Mouse (Mus musculus): ENCODE results near the gene Gdf9. TPM values are rescaled to one million over a fixed set of nuclear protein-coding genes. Genes with fewer than 3 reads are reported as not detected.
"Not testable (repeated sequence)": the region's sequence is repeated elsewhere in the genome, so short reads cannot be mapped to it uniquely, and the experiment has no call there.

The Gdf9 gene
- polyA plus RNA-seq, 1 experiment, result 2.2 TPM

DNA sequence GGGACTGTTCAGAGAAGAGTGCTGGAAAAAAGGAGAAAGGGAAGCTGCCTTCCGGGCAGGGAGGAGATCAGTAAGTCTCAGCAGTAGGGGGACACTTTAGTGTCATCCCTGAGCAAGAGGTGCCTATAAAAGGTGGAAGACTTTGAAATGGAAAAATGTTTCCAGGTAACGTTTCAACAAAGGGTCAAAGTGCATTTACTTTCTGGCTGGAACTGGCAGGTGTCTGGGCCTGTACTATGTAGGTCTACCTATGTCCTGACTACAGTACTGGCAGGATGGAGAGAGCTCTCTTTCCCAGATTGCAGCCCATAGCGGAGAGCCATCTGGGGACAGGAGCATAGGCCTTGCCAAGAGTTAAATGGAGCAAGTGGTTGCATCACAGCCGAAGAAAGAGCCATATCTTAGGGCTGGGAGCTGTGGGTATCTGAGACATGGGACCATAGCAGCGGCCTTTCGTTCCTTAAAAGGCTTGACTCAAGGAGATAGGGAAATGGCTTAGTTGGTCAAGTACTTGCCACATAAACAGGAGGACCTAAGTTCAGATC lies 5.0 kb upstream of the Gdf9 start:
- Histone ChIP-seq H3K4me3 (ENCODE audit: insufficient read depth, low read length) (no peak overlapping the region), H3K4me1 (ENCODE audit: control insufficient read depth, insufficient read depth, low read length) (peaks cover 2% of the 10 kb centered on the region; the same call in 1 of the 2 replicates), H3K27ac (ENCODE audit: insufficient read depth, low read length) (no peak overlapping the region)
- no peak for TF ChIP-seq POLR2A (IDR thresholded peaks at IDR 0.05; ENCODE audit: extremely low read depth, insufficient read depth, low read length)
- TF ChIP-seq CTCF (IDR thresholded peaks at IDR 0.05; ENCODE audit: extremely low read depth, insufficient read depth, low read length), result no peak

DNA sequence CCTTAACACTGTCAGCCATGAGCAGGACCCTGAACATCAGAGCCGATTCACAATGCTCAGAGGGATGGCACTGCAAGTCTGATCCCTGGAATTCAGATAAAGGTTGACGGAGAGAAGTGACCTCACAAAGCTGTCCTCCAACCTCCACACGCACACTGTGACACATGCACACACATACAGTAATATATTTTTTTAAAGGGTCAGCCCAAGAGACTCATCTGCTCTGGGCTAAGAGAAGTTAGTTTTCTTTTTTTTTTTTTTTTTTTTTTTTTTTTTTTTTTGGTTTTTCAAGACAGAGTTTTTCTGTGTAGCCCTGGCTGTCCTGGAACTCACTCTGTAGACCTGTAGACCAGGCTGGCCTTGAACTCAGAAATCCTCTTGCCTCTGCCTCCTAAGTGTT lies 3.9 kb upstream of the Gdf9 start:
- H3K4me3 ChIP-seq (ENCODE audit: insufficient read depth, low read length), result not testable (repeated sequence)

DNA sequence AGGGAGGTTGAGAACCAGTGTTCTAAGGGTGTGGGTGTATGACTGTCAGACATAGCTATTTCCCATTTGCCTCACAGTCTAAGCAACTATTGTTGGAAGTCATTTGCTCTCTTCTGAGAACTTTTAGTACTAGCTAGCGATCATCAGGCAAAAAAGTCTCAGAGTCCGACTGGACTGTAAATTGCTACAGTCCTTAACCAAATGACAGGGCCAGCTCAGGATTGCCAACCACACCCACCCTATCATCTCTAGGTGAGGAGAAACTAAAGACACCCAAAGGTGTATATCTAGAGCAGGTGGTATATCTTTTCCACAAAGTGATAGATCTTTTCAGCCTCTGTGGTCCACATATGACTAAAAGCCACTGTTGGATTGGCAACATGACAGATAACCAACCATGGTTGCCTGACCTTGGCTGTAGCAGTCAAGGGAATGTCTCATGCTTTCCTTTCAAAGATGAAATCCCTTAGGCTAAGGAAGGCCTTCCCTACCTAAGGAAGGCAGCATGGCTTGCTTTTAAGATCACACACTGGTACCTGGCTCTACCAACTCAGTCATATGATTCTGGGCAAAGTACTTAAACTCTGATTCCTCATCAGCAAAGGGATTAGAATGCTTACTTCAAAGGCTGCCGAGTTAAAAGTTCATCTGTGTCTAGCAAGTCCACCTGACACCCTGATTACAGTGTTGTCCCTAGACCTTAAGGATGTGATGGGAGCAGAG lies 2.7 kb upstream of the Gdf9 start:
- H3K4me3 ChIP-seq (ENCODE audit: insufficient read depth, low read length), result no peak overlapping the region
- peaks cover 5% of the 10 kb centered on the region for H3K4me1 ChIP-seq (ENCODE audit: control insufficient read depth, insufficient read depth, low read length)
- TF ChIP-seq CTCF (IDR thresholded peaks at IDR 0.05; ENCODE audit: extremely low read depth, insufficient read depth, low read length), result no peak
- TF ChIP-seq POLR2A (IDR thresholded peaks at IDR 0.05; ENCODE audit: extremely low read depth, insufficient read depth, low read length), result no peak
- no peak overlapping the region for H3K27ac ChIP-seq (ENCODE audit: insufficient read depth, low read length)

More for the DNA sequence above, 3.9 kb upstream of the Gdf9 start:
- H3K27ac ChIP-seq (ENCODE audit: insufficient read depth, low read length); H3K4me1 ChIP-seq (ENCODE audit: control insufficient read depth, insufficient read depth, low read length): not testable (repeated sequence)

GRCm38 (mm10) chr11:53428716-53429057 lies 2.1 kb upstream of the Gdf9 start:
- Histone ChIP-seq H3K4me1 (ENCODE audit: control insufficient read depth, insufficient read depth, low read length) (peaks cover 5% of the 10 kb centered on the region), H3K4me3 (ENCODE audit: insufficient read depth, low read length) (no peak overlapping the region), H3K27ac (ENCODE audit: insufficient read depth, low read length) (no peak overlapping the region)
- TF ChIP-seq CTCF (IDR thresholded peaks at IDR 0.05; ENCODE audit: extremely low read depth, insufficient read depth, low read length) (no peak), POLR2A (IDR thresholded peaks at IDR 0.05; ENCODE audit: extremely low read depth, insufficient read depth, low read length) (no peak)

GRCm38 (mm10) chr11:53429182-53429581 lies 1.6 kb upstream of the Gdf9 start:
- peaks cover 5% of the 10 kb centered on the region for H3K4me1 ChIP-seq (ENCODE audit: control insufficient read depth, insufficient read depth, low read length)
- TF ChIP-seq CTCF (IDR thresholded peaks at IDR 0.05; ENCODE audit: extremely low read depth, insufficient read depth, low read length) (no peak), POLR2A (IDR thresholded peaks at IDR 0.05; ENCODE audit: extremely low read depth, insufficient read depth, low read length) (no peak)
- peak overlapping the region; percentile 74; the same call in 1 of the 2 replicates for H3K4me3 ChIP-seq (ENCODE audit: insufficient read depth, low read length)
- H3K27ac ChIP-seq (ENCODE audit: insufficient read depth, low read length), result no peak overlapping the region

DNA sequence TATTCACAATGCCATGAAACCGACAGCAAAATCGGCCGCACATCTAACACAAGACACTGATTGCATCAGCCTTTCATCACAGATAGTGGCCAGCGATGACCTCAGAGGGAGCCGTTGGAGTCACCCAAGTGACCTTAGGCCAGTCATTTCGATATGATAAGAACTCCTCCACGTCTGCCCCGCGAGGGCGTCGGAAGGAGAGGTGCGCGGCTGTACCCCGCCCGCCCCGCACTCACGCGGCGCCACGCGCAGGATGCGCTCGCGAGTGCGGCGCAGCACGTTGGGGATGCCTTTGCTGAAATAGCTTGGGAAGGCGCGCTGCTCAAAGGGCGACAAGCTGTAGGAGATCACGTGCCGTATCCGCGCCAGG lies 538 bp upstream of the Gdf9 start:
- Histone ChIP-seq H3K4me1 (ENCODE audit: control insufficient read depth, insufficient read depth, low read length) (peaks cover 5% of the 10 kb centered on the region), H3K4me3 (ENCODE audit: insufficient read depth, low read length) (peak overlapping the region; percentile 74), H3K27ac (ENCODE audit: insufficient read depth, low read length) (peak overlapping the region; percentile 79)
- TF ChIP-seq CTCF (IDR thresholded peaks at IDR 0.05; ENCODE audit: extremely low read depth, insufficient read depth, low read length) (no peak), POLR2A (IDR thresholded peaks at IDR 0.05; ENCODE audit: extremely low read depth, insufficient read depth, low read length) (no peak)

- Histone ChIP-seq H3K4me3 (ENCODE audit: insufficient read depth, low read length) (peak overlapping the region; percentile 74), H3K27ac (ENCODE audit: insufficient read depth, low read length) (peak overlapping the region; percentile 86), H3K4me1 (ENCODE audit: control insufficient read depth, insufficient read depth, low read length) (peaks cover 5% of the 10 kb centered on the region)
- TF ChIP-seq CTCF (IDR thresholded peaks at IDR 0.05; ENCODE audit: extremely low read depth, insufficient read depth, low read length), result no peak
- no peak for TF ChIP-seq POLR2A (IDR thresholded peaks at IDR 0.05; ENCODE audit: extremely low read depth, insufficient read depth, low read length)
These were observed 679 bp downstream of the Gdf9 start for GRCm38 (mm10) chr11:53431347-53432056.

GRCm38 (mm10) chr11:53433057-53433456 lies 2.2 kb downstream of the Gdf9 start:
- Histone ChIP-seq H3K27ac (ENCODE audit: insufficient read depth, low read length) (no peak overlapping the region), H3K4me3 (ENCODE audit: insufficient read depth, low read length) (no peak overlapping the region), H3K4me1 (ENCODE audit: control insufficient read depth, insufficient read depth, low read length) (peaks cover 5% of the 10 kb centered on the region)
- no peak for TF ChIP-seq CTCF (IDR thresholded peaks at IDR 0.05; ENCODE audit: extremely low read depth, insufficient read depth, low read length)
- TF ChIP-seq POLR2A (IDR thresholded peaks at IDR 0.05; ENCODE audit: extremely low read depth, insufficient read depth, low read length), result no peak

GRCm38 (mm10) chr11:53435504-53435903 lies 4.7 kb downstream of the Gdf9 start:
- Histone ChIP-seq H3K27ac (ENCODE audit: insufficient read depth, low read length) (no peak overlapping the region), H3K4me1 (ENCODE audit: control insufficient read depth, insufficient read depth, low read length) (peaks cover 4% of the 10 kb centered on the region), H3K4me3 (ENCODE audit: insufficient read depth, low read length) (no peak overlapping the region)
- TF ChIP-seq CTCF (IDR thresholded peaks at IDR 0.05; ENCODE audit: extremely low read depth, insufficient read depth, low read length) (no peak), POLR2A (IDR thresholded peaks at IDR 0.05; ENCODE audit: extremely low read depth, insufficient read depth, low read length) (no peak)

GRCm38 (mm10) chr11:53436338-53436737 lies 5.5 kb downstream of the Gdf9 start:
- no peak overlapping the region for H3K27ac ChIP-seq (ENCODE audit: insufficient read depth, low read length)
- peaks cover 3% of the 10 kb centered on the region for H3K4me1 ChIP-seq (ENCODE audit: control insufficient read depth, insufficient read depth, low read length)
- H3K4me3 ChIP-seq (ENCODE audit: insufficient read depth, low read length), result no peak overlapping the region
- TF ChIP-seq CTCF (IDR thresholded peaks at IDR 0.05; ENCODE audit: extremely low read depth, insufficient read depth, low read length) (no peak), POLR2A (IDR thresholded peaks at IDR 0.05; ENCODE audit: extremely low read depth, insufficient read depth, low read length) (no peak)
